Mouse (Mus musculus) kidney, adult 8-10 months (tissue): ENCODE results near the gene Galk2.

Experiments used
- DNase-seq, 2 experiments: peaks; one replicate each; pipeline ENCODE4 v3.0.0; 2022

The Galk2 gene

DNA sequence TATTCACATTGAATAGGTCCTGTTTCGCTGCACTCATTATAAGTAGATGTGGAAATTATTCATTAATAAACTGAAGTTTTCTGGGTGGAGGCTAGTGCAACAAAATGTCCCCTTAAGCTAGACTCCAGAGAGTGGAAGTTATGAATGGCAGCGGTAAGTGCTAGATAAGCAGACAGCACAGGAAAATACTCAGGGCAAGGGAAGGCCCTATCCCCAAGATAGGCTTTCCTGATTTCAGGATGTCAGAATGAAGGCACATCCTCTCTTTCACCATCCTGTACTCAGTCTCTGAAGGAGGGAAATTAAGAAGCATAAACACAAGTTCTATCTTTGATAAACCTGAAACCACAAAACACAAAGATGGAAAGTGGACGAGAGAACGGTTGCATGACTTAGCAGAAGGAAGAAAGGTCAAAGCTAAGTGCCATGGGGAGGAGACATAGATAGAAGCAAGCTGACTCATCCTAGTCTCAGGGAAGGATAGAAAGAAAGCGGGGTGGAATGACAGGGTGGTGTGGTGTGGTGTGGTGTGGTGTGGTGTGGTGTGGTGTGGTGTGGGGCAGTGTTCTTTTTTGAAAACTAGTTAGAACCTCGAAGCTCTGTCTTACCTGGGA is 42.0 kb downstream of the Galk2 start:
- DNase-seq = no peak

DNA sequence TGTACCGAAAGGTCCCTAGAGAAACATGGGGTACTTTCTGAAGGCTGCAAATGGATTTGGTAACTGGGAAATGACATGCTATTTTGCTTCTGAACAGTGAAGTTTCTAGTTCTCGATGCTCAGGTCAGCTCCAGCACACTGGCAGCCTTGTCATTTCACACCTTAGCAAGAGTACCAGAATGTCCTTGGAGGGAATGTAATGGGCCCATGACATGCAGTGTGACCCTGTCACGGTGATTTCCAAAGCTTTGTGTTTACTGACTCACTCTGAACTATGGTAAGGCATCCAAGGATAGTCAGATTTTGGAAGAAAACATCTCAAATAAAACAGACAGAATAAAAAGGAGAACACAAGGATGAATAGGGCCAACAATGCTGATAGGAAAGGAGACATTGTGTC is 42.5 kb downstream of the Galk2 start:
- no peak for DNase-seq

DNA sequence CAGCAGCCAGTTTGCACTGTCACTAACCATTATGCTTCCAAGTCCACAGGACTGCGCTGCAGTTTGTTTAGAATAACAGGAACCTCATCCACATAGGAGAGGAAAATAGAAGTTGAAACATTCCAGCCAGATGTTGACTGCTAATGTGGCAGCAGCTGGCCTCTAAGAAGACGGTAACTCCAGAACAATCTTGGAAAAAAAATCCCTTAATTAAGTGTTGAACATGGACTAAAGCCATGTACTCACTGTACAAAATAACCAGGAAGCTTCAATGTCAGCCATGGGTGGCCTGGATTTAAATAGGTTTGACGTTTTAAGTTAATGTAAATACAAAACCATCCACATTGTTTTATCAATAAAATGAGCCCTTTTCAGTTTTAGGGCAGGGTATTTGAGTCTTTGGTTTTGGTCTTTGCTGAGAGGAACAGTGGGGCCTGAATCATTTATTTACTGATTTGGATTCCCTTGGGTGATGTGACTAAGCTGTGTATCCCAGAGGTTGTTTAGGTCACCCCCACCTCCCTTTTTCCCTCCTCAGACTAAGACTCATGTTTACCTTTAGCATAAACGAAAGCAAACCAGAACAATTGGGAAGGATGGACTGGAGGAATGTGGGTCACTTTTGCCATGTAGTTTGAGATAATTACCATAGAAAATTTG is 47.6 kb downstream of the Galk2 start:
- DNase-seq = no peak

DNA sequence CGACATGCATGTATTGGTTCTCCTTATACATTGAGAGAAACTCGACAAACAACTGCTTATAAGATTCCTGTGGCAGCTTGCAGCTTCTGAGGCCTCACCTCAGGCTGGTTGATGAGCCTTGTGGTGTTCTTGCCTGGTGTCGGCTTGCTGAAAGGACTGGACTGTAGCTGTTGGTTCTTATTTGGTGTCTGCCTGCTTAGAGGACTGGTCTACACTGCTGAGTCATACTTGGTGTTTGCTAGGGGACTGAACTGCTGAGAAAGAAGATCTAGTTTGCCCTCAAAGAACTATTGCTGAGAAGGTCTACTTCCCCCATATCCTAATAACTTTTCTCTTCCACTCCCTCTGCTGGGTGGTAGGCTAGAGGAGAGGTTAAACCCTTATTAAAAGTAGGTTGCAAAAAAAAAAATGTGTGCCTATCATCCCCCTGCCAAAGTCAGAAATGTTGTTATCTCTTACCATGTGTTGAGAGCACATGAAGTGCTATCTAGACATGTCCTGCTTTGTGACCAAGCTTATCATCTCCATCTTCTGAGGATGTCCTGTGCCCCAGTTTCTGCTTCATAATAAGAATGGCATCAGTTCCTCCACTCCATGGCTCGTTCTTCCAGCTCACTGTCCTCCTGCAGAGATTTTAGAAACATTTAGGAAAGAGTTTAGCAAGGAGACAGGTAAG is 48.8 kb downstream of the Galk2 start:
- DNase-seq = no peak

DNA sequence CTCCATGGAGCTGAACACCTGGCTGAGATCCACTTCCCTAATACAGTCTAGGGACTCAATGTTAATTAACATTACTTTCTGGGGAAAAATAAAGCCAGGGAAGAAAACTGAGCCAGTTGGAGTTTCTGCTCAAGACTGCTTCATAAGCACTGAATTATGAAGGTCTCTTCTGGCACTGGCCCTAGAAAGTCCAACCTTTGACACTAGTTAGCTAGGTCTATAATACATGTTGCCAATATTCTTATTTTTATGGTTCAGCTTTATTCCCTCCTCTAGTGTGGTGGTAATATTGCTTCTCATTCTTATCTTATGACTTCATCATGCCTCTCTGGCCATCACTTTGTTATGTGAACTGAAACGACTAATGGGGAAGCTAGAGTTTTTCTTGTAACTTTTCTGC is 55.3 kb downstream of the Galk2 start:
- no peak for DNase-seq

DNA sequence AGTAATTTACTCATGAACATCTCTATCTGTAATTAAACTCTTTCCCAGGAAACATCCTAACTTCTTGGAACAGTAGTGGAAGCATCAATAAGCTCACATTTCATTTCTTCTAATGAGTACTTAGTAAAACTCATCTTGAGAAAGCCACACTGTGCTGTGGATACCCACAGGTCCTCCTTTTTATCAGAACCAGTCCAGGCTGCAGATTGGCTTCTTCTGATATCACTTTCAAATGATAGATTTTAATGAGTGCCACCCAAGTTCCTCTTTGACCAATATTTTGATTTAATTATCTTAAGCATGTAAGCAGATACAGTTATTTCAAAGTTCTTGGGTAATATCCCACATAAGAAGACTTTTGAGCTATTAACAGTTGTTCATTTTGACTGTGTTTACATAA is 55.8 kb downstream of the Galk2 start:
- DNase-seq = no peak

DNA sequence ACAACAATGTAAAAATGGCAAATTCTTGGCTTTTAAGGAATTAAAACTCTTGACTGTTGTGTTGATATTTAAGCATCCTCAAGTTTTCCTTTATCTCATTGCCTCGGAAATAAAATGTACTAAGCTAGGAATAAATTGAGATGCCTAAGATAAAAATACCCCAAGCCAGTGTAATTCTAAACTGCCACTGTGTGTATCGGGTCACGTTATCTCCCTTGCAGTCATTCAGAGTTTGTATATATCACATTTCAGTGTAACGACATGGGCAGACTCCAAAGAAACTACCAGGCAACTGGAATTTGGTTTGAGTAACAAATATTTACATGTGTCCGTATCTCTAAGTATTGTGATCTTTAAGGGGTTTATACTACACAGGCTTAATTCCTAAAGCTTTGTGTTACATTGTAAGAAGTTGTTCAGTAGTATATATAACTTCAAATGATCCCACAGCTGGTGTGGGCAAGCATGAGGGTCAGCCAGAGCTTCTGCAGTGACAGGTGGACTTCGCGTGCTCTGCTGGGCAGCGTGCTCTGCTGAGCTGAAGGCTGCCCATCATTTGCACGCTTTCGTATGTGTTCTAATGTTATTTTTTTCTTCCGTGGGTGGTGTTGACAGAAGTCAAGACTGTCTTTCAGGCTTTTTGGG is 57.9 kb downstream of the Galk2 start:
- no peak for DNase-seq

DNA sequence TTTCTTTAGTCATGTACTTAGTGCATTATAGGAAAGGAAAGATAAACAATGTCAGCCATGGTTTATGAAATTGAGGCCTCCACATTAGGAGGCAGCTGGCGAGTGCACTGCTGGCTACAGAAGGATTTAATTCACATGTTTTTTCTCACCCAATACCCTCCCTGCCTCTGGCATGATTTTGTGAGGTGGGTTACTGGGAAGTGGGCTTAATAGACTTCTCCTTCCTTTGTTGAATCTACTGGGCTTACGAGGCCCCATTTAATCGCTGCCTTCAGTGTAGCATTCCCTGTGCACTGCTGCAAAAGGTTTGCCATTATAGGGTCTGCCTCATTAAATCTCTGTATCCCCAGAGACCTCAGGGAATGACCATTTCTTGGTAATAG is 58.4 kb downstream of the Galk2 start:
- no peak for DNase-seq

DNA sequence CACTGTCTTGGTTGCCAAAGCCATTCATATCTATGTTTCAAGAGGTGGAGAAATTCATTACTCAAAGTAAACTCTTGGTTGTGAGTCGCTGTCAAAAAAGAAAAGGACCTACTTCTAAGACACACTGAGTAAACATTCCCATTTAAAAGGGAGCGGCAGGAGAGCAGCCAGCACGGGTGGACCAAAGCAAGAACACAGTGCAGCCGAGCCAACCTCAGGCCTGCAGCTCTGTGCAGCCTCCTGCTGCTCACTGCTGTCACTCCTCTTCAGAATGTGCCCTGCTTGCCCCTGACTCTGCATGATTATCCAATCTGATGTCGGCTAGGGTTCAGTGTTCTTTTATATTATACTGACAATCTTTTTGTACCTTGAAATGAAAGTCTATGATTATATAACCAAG is 62.4 kb downstream of the Galk2 start:
- DNase-seq = no peak

DNA sequence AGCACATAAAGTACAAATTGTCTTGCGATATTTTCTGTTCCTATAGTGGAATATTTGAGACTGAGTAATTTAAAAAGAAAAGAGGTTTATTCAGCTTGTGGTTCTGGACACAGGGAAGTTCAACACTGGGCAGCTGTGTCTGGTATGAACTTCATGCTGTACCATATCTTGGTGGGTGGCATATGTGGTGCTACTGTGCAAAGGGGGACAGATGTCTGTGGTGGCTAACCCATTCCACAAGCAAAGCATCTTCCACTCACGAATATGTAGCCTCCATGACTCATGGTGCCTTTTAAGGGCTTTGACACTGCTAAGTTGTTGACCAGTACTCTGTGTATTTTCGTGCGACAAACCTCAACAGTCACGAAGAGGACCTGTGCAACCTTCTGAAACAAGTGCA is 63.2 kb downstream of the Galk2 start:
- DNase-seq = no peak

DNA sequence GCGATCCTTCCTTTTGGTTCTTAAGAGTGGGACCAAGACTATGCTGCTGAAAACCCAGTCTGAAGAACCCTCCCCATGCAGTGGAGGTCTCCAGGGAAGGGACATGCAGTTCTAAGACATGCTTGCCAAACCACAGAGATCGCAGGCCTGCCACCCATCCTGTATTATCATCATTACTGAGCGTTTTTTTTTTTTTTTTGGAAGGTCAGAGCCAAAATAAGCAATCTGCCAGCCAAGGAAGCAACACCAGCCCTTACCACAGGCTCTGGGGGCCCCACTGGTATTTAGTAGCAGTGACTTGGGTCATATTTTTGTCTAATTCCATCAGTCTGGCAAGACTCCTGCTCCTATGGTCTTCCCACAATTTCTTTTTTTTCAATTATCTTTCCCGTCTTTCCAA is 64.0 kb downstream of the Galk2 start:
- DNase-seq = no peak

DNA sequence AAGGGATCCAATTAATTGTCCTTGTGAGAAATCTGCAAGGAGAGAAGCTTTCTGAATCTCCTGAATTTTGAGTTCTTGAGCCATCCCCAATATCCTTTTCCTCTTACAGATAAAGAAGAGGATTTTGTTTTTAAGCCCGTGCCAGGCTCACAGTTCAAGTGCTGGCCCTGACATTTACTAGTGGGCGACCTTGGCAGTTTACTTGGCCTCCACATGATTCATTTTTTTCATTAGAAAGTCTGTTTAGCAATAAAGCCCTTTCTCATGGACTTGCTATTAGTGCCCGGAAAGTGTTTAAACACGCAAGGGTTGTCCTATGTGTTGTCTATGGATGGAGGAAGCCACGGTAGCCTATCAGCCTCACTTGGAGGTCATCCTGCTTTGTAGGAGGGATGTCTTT is 64.4 kb downstream of the Galk2 start:
- no peak for DNase-seq

DNA sequence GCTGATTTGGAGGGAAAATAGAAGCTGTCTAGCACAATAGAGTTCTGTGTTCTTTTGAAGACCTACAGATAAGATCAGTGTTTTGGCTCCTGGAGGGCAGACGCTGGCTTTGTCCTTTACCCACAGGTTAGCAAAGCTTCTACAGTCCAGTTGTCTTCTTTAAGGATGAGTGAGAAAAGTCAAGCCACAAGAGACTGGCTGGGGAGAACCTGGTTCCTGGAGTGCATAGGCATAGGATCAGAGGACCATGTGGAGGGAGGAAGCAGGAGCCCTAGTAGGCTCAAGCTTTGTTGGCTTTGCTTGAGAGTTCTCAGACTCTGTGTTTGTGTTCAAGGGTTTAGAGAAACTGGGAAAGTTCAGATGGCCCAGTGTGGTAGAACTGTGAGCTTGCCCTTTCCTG is 65.6 kb downstream of the Galk2 start:
- no peak for DNase-seq

DNA sequence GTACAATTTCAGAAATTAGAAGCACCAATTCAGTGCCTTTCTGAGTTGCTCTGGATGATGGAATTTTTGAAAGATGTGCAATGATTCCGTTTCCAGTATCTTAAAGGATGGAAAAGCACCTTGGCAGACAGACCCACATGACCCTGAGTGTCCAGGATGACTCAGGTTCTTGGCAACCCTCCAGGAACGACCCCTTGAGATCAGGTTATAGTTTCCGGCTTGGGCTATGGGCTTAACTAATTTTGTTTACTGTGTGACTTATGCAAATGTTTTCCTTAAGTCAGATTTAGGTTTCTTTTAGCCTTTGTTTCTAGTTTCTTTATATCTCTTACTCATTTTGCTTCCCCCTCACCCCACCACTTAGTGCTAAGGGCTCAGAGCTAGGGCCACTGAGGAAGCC is 66.2 kb downstream of the Galk2 start:
- DNase-seq = no peak

DNA sequence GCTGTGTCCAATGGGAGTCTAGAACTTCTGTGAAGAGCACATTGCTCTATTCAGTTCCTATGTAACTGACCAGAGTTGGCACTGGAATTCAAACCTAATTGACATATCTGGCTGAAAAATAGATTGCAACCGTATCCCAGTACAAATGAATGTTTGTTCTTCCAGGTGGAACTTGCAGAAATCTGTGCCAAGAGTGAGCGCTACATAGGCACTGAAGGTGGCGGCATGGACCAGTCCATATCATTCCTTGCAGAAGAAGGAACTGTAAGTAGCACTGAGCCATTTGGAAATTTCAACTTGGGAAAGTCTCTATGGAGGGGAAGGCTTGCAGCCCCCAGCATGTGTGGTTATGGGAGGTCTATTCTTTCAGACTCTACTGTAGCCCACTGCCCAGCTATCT is 70.5 kb downstream of the Galk2 start:
- DNase-seq = no peak

DNA sequence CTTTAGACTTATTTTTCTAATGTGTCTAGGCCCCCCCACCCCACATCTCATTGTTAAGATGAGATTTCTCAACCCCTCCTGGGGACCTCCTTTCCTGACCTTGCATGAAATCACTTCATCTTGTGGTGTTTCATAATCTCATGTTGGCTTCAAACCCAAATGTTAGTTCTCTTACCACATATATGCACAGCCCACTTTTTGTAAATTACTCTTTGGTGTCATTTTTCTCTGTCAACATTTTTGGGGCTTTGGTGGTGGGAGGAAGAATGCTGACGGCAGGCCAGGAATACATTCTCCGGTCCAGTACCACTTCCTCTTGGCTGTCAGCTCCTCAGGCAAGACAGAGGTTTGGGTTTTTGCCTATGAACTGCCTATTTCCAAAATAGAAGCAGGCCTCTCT is 71.0 kb downstream of the Galk2 start:
- DNase-seq = no peak

DNA sequence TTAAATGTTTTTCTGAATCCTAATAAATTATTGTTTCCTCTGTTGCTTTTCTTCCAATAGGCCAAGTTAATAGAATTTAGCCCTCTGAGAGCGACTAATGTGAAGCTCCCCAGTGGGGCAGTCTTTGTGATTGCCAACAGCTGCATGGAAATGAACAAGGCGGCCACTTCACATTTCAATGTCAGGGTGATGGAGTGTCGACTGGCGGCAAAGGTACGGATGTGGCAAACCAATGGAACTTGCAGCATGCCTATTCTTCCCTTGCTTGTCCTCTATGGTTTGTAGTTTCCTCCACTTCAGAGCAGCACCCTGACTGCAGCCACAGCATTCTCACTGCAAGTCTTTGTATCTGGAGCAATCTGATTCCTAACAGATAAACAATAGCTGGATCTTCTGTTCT is 72.3 kb downstream of the Galk2 start:
- no peak for DNase-seq

DNA sequence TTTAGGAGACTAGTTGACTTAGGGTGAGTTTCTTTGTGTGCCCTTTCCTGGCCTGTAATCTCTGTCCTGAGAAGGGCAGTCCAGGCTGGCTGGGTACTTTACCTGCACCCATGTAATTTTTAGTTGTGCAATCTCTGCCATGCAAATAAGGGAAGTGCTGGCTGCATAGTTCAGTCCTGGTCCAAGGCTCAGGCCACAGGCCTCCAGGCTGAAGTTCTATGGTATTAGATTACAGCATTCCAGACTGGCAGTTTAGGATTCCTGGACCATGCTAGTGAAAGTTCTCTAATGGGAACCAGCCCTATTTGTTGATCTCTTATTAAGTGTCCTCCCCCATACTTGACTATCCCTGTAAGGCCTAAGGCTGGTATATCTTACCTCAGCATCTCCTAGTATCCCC is 73.8 kb downstream of the Galk2 start:
- peak in 1 of 2 experiments; percentile 15 for DNase-seq

DNA sequence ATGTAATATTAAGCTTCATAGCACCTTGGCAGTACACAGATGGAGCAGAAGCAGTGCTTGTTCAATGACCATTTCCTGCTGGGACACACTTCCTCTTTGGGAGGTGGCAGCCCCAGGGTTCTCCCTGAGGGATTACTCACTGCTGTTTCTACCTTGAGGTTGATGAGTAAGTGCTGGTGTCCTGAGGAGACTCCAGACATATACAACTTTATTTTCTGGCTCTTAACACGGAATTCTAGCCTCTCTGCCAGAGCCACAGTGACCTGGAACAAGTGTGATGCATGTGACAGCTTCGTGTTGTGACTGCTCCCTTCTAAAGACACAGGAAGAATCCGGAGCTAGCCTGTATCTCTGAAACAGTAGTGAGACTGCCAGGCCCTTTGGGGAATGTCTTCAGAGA is 75.1 kb downstream of the Galk2 start:
- no peak for DNase-seq

DNA sequence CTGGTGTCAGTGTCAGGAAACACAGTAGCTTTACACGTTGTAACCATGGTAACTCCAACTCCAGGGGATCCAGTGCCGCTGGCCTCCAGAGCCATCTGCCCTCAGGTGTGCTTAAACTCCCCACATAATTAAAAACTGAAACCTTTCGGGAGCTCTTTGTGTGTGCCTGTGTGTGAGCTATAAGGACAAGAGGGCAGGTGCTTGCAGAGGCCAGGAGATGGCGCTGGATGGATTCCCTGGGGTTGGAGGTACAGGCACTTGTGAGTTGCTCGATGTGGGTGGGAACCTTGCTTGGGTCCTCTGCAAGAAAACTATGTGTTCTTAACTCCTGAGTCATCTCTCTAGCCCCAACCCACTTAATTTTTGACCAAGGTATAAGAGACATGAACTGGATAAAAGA is 77.5 kb downstream of the Galk2 start:
- no peak for DNase-seq

DNA sequence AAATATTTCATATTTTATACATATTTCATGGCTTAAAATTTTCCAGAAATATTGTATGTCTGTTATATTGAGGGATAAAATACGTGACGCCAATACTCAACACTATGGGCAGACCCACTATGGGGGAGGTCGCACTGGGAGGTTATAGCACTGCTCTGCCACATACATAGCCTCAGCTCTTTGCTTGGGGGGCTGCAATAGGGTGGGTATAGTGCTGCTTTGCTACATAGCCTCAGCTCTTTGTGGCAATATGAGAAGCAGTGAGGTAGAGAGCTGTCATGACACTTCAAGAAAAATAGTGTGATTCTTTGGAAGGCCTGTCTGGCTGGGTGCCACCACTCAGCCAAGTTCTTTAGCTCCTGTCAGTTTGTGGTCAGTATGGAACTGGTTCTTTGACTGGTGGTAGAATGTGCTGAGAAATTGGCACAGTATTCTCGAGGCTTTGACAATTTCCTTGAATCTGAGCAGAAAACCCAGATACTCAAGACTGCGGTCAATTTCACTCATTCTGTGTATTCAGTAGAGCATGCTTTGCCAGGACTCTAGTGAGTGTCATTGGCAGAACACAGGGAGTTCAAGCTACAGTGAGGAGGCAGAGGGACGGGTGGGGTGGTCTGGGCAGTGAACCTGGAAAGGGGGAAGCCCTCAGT is 80.2 kb downstream of the Galk2 start:
- no peak for DNase-seq

DNA sequence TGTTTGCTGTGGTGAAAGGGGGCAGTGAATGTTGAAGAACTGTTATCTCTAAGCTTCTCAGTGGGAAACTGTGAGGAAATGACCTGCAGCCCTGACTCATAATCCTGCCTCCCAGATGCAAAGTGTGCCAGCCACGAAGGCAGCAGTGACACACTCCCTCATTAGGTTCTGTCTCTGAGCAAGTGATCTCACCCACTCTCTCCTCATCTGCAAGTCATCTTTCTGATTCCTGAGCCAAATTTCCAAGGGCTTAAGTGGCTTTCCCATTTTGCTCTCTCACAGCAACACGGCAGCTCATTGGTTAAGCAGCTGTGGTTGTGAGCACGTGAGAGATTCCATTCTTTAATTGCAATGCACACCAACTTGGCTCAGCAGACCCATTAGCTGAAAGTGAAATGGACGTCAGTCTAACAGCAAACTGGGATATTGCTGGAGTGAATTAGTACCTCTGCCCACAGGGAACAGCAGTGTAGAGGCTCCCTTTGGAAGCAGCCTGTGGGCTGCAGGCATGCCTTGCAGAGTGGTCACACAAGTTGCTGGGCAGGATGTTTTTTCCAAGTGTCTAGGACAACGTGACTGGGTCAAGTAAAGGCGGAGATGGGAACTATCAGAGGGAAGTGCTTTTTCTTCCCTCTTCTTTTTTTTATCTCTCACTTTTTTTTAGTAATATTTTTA is 82.3 kb downstream of the Galk2 start:
- DNase-seq = no peak

DNA sequence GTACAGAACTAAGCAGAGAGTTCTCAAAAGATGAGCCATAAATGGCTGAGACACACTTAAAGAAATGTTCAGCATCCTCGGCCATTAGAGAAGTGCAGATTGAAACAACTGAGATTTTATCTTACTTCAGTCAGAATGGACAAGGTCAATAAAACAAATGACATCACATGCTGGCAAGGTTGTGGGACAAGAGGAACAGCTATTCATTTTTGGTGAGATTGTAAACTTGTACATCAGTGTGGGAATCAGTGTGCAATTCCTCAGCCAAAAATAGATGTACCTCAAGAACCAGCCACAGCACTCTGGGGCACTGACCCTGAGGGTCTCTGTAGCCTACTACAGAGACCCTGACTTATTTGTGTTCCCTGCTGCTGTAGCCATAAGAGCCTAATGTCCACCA is 84.4 kb downstream of the Galk2 start:
- DNase-seq = no peak
